Mouse (Mus musculus) CD4-positive, CD25-positive, alpha-beta regulatory T cell, adult 4 months (primary cell): ENCODE results near the gene Apof. TPM values are rescaled to one million over a fixed set of nuclear protein-coding genes. Genes with fewer than 3 reads are reported as not detected.

Source experiments
- ATAC-seq: one replicate; pipeline ENCODE4 v1.8.0; 2017
- polyA plus RNA-seq, 2 experiments: library from polyadenylated mRNA; unstranded; fragments of 100-300 nt; shearing (Covaris generic); gene quantifications; one replicate each; pipeline ENCODE4 v1.2.1; 2017

Apof gene
- polyA plus RNA-seq, result not detected

DNA sequence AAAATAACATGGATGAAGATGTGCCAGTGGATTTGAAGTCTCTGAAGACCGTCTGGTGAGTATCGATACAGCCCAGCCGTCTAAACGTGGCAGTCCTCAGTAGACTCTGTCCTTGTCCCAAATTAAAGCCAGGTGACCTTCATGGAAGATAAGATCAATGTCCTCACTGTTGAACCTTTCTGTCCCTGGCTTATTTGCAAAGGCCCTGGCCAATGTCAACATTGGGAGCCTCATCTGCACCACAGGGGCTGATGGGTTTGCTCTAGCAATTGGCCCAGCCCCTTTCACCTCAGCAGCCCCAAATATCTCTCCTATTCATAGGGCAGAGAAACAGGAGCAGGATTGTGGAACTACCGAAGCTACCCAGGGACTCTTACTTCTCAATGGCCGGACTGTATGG lies at the start of gene Apof:
Gene Apof (plus strand): TSS at position 301 of the 400 bp plus-strand sequence.
- ATAC-seq, result no peak

DNA sequence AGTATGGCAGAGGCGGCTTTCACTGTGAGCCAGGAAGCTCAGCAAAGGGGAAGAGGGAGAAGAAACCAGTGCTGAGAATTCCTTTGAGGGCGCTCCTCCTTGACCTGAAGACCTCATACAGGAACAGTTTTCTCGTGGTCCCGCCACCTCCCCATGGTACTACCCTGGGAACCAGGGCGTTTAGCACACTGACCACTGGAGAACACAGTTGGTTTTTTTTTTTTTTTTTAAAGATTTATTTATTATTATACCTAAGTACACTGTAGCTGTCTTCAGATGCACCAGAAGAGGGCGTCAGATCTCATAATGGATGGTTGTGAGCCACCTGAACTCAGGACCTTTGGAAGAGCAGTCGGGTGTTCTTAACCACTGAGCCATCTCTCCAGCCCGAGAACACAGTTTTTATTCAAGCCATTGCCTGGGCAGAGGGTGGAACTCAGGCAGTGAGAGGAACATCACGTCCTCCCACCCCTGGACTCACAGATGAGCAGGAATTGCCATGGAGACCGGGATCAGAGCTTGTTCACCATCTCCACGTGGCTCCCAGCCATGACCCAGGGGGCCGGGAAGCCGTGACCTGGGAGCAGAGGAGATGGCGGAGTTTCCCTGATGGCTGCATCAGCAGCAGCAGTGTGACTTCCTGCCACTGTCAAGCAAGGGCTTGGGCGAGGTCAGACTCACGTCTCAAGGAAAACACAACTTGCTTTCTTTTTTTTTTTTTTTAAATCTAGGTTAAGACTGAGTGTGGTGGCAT lies 46.8 kb upstream of the Apof start:
- peak; percentile 74 for ATAC-seq

DNA sequence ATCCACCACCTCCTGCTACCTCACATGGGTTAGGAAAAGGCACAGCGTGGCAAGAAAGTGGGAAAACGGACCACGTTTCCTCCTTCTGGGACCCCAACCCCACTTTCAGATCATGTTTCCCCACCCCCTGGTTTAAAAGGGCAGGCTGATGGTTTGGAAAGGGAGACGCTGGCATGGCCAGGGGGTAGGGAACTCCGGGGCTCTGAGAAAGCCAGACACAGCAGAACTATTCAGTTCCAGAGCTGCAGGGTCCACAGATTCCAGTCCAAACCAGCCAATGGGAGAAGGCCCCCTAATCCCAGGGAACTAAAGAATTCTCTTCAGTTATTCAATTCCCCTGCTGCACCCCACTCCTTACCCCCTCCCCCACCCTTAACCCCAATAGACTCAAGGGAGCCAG lies 43.4 kb upstream of the Apof start:
- no peak for ATAC-seq

DNA sequence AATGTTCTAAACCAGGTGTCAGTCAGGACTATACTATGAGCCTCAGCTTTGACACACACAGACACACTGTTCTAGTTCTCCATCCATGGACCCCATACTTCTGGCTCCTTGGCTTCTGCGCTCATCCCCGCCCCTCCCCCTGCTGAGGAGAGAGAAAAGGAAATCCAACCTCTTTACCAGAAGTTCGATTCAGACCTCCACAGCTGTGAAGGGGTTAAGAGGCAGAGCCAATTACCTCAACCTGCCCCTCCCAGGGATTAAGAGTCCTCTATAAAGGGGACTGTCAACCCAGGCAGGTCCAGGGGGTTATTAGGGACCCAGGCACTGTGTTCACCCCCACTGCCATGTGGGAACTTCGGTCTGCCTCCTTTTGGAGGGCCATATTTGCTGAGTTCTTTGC lies 42.9 kb upstream of the Apof start, which contains the start of gene Mip:
Gene Mip (plus strand): TSS at position 301 of the 400 bp plus-strand sequence.
- ATAC-seq, result no peak

DNA sequence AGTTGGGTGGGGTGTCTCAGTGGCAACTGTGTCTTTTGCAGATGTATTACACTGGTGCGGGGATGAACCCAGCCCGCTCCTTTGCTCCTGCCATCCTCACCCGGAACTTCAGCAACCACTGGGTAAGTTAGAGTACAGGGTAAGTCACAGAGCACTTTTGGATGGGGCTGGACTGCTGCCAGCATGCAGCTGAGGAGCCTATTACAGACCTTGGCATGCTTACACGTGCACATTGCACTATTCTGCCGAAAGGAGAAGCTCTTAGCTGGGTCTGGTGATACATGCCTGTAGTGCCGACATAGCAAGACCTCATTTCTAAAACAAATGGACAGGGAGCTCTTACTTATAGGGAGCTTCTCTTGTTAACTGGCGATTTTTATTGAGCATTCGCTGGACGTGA lies 40.9 kb upstream of the Apof start:
- no peak for ATAC-seq

DNA sequence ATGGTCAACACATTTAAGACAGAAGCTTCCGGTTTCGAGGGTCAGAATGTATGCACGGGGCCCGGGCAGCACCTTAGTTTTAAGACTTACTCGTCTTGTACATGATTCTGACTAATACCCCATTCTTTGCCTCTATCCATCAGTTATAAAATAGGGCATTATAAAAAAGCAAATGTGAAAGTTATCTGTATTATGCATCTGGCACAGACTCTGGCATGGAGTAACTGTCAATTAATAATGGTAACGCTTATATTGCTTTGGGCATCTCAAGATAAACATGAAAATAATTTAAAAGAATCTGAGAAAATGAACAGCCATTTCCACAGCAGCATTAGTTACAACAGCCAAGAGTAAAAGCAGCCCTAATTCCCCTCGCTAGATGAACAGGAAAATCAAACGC lies 40.5 kb upstream of the Apof start:
- ATAC-seq, result no peak

DNA sequence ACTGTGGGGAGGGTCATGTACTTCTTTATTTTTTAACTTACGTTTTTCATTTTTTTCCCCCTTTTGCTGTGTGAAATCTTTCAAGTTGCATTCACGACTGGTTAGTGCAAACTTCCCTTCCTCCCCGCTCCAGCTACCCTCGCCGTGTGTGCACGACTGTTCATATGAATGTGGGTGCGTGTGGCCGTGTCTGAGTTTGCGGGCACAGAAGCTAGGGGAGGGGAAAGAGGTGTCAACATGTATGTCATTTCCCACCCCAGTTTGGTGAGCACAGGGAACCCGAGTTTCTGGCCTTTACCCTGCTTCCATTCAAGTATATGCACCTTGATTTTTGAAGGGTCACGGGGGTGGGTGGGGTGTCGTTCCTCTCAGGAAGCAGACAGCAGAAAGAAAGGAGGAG lies 37.9 kb upstream of the Apof start:
- no peak for ATAC-seq

DNA sequence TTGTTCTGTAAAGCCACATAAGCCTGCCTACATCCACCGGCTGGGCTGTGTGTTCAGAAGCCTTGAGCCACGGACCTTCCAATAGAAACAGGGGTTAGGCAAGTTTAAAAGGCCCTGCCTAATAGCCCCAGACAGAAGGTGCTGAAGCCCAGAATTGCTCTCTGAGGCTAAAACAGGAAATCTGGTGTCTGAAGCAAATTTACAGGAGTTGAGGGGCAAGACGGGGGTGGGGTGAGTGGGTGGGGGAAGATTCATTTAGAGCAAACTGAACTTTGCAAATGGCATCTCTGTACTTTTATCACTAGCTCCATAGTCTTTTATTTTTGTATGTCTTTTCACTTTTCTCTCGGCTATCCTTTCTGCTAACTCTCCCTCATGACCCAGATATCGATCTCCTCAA lies 37.3 kb upstream of the Apof start:
- ATAC-seq, result peak; percentile 15

DNA sequence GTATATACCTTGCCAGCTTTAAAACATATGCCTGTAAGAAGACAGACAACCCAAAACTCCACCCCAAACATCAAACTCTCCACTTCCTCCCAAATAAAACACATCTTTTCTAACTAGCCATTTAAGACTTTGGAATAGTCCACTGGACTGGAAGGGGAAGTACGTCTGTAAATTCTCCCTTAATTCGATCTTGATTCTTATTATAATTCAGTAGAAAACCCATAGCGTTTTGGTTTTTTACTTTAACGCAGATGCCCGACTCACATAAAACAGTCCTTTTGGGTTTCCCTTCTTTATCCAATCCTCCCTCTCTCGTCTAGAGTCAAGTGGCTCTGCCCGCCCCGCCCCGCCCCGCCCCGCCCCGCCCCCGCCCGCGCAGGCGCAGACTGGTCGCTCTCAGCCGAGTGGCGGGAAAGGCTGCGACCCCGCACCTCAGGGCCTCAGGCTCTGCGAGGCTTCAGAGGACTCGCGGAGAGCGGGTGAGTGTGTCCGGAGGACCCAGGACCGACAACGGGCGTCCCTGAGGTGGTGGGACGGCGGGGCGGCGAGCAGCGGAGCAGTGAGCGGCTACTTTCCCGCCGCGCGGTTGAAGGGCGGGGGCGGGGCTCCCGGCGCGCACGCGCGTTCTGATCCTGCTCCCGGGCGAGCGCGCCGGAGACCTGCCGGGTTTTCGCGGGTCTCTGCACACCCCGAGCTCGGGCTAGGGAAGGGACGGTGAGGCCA lies 36.6 kb upstream of the Apof start, which contains the start of gene Timeless:
Gene Timeless (plus strand): TSS at position 369 of the 723 bp plus-strand sequence.
- peak; percentile 74 for ATAC-seq

DNA sequence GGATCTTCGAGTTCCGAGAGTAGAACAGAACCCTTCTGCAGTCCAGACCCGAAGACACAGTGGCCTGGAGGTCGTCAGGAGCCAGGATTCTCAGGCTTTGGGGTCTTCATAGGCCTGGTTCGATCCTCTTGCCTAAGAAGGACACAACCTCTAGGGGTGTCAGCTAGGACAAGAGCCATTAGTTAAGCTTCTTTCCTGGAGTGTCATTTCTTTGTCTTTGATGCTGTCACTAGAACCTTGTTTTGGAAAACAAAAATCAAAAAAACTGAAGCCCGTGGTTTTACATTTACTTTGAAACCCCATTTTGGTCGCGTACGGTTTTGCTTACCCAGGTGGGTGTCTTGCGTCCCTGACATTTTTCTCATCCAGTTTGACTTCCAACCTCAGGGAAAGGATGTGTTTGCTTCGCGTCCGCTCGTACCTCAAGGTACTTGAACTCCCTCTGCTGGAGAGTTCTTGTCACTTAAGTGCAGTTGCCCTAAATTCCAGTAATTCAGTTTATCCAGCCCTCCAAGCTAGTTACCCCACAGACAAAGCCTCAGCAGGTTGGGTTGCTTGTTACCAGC lies 36.0 kb upstream of the Apof start:
- peak; percentile 50 for ATAC-seq

DNA sequence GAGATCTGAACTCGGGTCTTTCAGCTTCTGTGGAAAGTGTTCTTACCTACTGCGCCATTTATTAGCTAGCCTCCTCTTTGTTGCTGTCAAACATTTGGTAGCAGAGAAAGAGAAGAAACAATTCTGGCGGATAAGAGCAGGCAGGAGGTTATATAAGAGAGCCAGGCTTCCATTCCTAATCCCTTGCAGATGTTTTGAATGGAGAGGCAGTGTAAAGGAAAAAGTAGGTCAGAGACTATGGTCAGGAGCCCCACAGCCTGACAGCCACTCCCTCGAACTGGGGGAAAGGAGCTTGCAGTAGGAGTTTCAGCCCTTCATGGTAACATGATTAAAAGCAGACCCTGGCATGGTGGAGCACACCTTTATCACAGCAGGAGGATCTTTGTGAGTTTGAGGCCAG lies 32.1 kb upstream of the Apof start:
- no peak for ATAC-seq

DNA sequence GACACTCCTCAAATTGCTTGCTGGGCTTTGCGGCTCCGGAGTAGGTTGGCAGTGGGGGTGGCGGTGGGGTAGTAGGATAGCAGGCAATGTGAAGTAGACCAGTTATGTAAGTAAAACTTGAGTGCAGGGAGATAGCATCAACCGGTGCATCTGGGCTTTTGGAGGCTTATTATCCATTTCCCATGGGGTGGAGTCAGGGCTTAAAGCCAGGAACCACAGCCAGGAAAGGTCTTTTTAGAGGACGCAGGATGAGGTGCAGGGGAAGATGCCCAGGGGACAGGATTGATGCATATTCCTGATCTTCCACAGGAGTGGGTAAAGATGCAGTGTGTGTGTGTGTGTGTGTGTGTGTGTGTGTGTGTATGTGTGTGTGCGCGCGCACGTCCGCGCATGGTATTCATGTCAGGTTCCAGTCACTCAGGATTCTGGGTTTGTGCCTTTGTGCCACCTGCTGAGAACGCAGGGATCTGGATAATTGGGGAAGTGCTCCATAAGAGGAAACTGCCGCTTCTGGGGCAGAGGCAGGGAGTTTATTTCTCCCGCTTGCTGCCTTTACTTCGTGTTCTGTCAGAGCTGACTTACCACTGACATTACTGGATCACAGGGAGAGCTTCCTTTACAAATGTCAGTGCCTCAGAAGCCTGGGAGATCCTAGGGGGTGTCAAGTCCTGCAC lies 30.5 kb upstream of the Apof start:
- no peak for ATAC-seq

DNA sequence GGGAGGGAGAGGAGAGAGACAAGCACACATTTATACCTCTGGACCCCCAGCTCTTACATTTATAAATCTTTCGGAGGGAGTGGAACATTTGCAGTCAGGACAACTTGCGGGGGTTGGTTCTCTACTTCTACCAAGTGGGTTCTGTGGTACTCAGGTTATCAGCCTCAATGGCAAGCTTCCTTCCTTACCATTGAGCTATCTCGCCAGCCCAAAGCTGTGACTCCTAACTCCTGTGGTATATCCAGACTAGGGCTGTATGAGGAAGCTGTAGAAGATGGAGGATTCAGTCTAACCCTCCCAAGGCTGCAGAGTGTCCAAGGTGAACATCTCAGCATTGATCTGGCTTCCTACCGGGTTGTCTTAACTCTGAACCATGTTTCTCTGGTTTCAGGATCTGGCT lies 29.3 kb upstream of the Apof start:
- no peak for ATAC-seq

DNA sequence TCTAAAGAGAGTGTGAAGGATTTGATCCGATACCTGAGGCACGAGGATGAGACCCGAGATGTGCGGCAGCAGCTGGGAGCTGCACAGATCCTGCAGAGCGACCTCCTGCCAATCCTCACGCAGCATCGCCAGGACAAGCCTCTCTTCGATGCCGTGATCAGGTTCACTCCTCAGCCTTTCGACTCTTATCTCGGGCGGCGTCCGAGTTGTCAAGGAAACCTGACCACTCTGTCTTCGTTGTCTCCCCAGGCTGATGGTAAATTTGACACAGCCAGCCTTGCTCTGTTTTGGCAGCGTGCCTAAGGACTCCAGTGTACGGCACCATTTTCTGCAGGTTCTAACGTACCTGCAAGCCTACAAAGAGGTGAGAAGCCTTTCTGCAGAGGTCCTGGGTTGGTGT lies 28.3 kb upstream of the Apof start:
- ATAC-seq, result no peak

DNA sequence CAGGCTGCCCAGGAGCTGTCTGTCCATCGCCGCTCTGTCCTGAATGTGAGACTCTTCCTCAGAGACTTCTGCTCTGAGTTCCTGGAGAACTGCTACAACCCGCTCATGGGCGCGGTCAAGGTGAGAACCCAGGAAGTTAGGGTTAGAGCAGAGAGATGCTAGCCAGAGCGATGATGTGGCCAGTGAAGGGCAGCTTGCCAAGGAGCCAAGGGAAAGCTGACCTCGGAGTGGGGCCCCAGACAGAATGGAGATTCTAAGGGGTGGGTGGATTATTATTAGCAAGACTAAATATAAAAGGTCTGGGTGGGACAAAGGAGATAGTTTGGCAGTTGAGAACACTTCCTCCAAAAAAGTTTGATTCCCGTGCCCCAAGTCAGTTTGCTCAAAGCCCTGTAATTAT lies 25.2 kb upstream of the Apof start:
- ATAC-seq, result no peak

DNA sequence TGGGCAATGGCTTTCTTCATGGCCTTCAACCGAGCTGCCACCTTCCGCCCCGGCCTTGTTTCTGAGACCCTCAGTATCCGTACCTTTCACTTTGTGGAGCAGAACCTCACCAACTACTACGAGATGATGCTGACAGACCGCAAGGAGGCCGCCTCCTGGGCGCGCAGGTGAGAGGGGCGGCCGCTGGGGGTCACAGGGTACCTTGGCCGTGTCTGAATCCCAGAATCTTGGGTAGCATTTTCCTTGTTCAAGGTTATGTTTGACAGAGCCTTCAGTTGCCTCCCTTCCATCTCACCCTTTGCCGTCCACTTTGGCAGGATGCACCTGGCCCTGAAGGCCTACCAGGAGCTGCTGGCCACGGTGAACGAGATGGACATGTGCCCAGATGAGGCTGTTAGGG lies 24.4 kb upstream of the Apof start:
- no peak for ATAC-seq

DNA sequence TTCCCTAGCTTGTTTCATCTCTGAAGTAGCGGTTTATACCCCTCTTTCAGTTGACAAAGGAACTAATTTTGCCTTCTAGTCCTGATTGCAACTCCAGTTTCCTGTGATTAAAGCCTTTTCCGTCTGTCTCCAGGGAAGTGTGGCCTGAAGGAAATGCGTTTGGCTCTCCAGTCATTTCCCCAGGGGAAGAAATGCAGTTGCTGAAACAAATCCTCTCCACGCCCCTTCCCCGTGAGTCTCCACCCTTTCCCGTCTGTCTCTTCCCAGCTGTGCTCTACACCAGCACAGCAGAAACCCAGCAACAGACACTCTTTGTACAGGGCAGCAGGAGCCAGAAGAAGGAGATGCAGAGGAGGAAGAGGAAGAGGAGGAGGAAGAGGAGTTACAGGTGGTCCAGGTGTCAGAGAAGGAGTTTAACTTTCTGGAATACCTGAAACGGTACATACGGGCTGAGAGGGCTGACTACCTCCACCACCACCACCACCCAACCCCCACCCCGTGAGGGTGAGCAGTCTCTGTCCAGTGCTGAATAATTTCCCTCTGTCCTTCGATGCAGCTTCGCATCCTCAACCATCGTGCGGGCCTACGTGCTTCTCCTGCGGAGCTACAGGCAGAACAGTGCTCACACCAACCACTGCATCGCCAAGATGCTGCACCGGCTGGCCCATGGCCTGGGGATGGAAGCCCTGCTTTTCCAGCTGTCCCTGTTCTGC lies 21.3 kb upstream of the Apof start:
- ATAC-seq, result no peak

DNA sequence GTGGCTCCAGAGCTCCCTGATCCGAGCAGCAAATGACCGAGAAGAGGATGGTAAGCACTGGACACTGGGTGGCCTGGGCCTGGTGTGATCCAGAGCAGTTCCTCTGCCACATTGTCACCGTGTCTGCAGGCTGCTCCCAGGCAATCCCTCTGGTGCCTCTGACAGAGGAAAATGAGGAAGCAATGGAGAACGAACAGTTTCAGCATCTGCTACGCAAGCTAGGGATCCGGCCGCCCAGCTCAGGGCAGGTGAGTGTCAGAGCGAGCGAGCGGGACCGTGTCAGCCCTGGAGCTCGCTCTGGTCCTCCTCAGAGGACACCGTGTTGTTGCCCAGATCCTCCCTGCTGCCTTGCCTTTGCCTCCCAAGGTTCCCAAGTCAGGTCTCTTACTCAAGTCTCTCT lies 17.9 kb upstream of the Apof start:
- ATAC-seq, result no peak

DNA sequence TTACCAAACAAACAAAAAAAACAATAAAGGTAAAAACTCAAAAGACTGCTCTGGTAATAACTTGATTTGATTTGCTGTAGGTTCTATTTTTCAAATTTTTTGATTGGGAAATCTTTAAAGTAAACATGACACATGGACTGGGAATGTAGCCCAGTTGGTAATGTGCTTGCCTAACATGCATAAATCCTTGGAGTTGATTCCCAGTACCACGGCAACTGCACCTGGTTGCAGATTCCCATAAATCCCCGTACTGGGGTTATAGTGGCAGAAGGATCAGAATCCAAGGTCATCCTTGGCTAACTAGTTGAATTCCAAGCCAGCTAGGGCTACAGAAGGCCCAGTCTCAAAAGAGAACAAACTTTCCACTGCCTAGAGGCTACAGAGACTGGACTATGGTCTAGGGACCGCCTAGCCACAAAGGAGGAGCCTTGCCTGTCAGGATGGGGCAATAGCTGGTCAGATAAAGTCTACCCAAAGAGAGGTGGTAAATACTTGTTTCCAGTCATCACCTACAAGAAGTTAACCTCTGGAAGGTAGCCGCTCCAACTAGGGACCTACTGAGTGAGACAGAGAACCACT lies 14.7 kb upstream of the Apof start, which contains the start of gene Apon:
Gene Apon (plus strand): TSS at position 420 of the 579 bp plus-strand sequence.
- no peak for ATAC-seq

DNA sequence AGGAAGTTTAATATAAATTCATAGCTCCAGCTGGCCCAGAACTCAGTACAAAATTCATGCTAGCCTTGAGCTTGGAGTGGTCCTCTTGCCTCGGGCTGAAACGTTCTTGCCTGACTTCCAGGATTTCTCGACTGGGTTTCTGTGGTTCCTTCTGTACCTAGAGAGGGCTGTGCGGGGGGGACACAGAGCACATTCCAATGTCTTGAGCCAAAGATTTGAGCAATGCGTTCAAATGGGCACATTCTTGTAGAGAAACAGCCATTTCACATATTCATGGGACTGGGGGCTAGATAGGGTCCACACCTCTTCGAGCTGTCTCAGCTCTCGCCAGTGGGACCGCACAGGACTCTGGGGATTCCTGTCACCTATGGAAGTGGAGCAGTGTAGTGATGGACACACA lies 12.5 kb upstream of the Apof start:
- ATAC-seq, result no peak

DNA sequence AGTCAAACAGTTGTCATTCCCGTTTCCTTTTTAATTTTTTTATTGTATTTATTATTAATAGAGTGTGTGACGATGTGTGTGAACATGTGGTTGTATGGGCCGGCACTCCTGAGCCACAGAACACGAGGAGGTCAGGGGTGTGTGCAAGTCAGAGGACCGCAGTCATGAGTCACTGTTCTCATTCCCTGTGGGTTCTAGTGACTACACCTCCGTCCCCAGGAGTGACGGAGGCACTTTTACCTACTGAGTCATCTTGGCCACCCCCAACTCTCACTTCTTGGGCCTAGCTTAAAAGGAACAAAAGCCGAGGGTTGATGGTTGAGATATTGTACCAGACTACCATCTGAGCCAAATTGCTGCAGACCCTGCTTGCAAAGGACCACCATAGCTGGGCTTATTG lies 12.1 kb upstream of the Apof start:
- no peak for ATAC-seq

DNA sequence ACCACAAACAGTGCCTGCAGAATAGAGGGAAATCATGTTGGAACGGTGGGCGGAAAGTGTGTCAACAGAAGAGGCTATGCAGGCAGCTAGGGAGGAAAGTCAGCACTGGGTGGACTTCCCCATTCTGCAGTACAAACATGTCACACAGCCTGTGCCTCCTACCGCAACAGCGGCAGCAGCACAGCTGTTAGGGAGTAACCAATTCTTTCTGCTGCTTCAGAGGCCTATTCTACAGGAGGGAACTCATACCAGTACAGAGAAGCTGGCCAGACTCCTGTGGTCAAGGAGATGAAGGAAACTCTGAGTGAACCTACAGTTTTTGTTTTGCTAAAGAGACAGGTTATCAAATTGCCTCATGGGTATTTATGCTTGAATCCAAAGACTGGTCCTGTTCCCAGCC lies 9.5 kb upstream of the Apof start:
- ATAC-seq, result no peak
